Mouse (Mus musculus) heart, embryonic 13.5 days (tissue): Measurements from ENCODE around the gene Wnk4. TPM values are rescaled to one million over a fixed set of nuclear protein-coding genes. Genes with fewer than 3 reads are reported as not detected.
A peak's percentile ranks its signal among the peaks of the same experiment; 100 is the strongest.

ENCODE experiments used
- ATAC-seq: fragments of 200-750 bp; cut with Nextera tagmentation; 2 replicates; pipeline ENCODE4 v1.8.0; 2017; ENCODE audit warnings: moderate TSS enrichment; ENCODE audit not compliant: insufficient number of reproducible peaks, low FRiP score, low TSS enrichment; ENCODE audit errors: extremely low read depth
- H3K27ac ChIP-seq: fragments of 300-500 bp; sonication (generic); replicated peaks from 2 replicates; pipeline ENCODE4 v1.5.1; 2015; ENCODE audit warnings: moderate library complexity, mild to moderate bottlenecking, inconsistent platforms
- H3K27me3 ChIP-seq: fragments of 300-500 bp; sonication (generic); replicated peaks from 2 replicates; pipeline ENCODE4 v1.6.1; 2015; ENCODE audit warnings: mild to moderate bottlenecking, inconsistent platforms
- H3K36me3 ChIP-seq: fragments of 300-500 bp; sonication (generic); 2 replicates; pipeline ENCODE4 v1.6.1; 2015; ENCODE audit warnings: mild to moderate bottlenecking, inconsistent platforms
- H3K4me1 ChIP-seq: fragments of 300-500 bp; sonication (generic); 2 replicates; pipeline ENCODE4 v1.6.1; 2015; ENCODE audit warnings: inconsistent platforms
- H3K4me2 ChIP-seq: fragments of 300-500 bp; sonication (generic); 2 replicates; pipeline ENCODE4 v1.6.1; 2015; ENCODE audit warnings: inconsistent platforms, mild to moderate bottlenecking, moderate library complexity
- H3K4me3 ChIP-seq: fragments of 300-500 bp; sonication (generic); 2 replicates; pipeline ENCODE4 v1.5.1; 2015; ENCODE audit warnings: moderate library complexity, mild to moderate bottlenecking, inconsistent platforms
- H3K9ac ChIP-seq: fragments of 300-500 bp; sonication (generic); 2 replicates; pipeline ENCODE4 v1.6.1; 2015; ENCODE audit warnings: inconsistent platforms, mild to moderate bottlenecking, moderate library complexity
- H3K9me3 ChIP-seq: fragments of 300-500 bp; sonication (generic); 2 replicates; pipeline ENCODE4 v1.6.1; 2016; ENCODE audit warnings: inconsistent platforms
- WGBS: fragments of 180-500 bp; shearing (Covaris S2); methylation state at CpG from one replicate; pipeline ENCODE4 v1.1.7; 2015; ENCODE audit warnings: mixed read lengths; 5-methylcytosine and 5-hydroxymethylcytosine counted together
- polyA plus RNA-seq: library from polyadenylated mRNA; unstranded; fragments of >200 nt; fragmentation: Nextera tagmentation; extraction: Ambion mirVana; gene quantifications from 2 replicates; pipeline ENCODE4 v1.2.1, GENCODE M21; 2015

Gene Wnk4
- polyA plus RNA-seq, 1 experiment from 2014 or later = 8.0 TPM

DNA sequence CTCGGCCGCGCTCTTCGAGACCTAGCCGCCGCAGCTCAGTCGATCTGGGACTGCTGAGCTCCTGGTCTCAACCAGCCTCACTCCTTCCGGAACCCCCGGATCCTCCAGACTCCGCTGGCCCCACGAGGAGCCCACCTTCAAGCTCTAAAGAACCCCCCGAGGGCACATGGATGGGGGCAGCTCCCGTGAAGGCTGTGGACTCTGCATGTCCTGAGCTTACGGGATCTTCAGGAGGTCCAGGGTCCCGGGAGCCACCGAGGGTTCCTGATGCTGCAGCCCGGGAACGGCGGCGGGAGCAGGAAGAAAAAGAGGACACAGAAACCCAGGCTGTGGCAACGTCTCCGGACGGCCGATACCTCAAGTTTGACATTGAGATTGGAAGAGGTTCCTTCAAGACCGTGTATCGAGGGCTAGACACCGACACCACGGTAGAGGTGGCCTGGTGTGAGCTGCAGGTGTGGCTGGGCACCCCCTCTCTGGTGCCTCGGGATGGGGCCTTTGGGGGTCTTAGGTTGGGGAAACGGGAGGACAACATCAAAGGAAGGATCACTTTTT lies 536 bp downstream of the Wnk4 start:
- Histone ChIP-seq H3K4me2 (peak overlapping the region; percentile 99), H3K9me3 (no peaks in the 10 kb centered on the region), H3K4me1 (peaks cover 87% of the 10 kb centered on the region), H3K27me3 (peaks cover 39% of the 10 kb centered on the region), H3K4me3 (peak overlapping the region; percentile 75), H3K36me3 (peaks cover 18% of the 10 kb centered on the region), H3K27ac (peak overlapping the region; percentile 90), H3K9ac (peak overlapping the region; percentile 88)
- under 1% methylated on average over 30 of the region's 30 CpGs for WGBS
- ATAC-seq = no peak

DNA sequence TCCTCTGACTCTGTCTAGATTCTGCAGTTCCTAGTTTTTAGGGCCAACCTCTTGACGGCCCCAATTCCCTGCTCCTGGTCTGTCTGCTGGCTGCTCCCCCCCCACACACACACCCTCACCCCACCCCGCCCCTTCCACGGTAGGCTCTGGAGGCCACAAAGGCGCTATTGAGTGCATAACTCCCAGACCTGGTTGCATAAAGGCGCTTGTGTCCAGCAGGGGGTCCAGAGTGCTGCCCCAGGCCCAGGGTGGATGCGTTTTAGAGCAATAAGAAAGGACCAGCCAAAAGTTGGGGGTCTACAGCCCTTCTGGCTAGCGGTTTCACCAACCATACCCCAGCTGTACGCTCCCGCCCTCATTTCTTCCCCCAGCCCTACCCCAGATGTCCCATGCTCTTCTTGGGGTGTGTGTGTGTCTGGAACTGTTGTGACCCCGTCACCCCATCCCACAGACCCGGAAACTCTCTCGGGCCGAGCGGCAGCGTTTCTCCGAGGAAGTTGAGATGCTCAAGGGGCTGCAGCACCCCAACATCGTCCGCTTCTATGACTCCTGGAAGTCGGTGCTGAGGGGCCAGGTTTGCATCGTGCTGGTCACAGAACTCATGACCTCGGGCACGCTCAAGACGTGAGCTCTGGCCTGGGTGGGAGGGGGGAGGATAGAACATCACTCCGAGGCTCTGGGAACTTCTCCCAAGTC lies 2.1 kb downstream of the Wnk4 start:
- peaks cover 53% of the 10 kb centered on the region for H3K27me3 ChIP-seq
- H3K9me3 ChIP-seq = no peaks in the 10 kb centered on the region
- H3K27ac ChIP-seq = no peak overlapping the region
- H3K4me2 ChIP-seq = peak overlapping the region; percentile 99
- 3% methylated on average over 24 of the region's 24 CpGs for WGBS
- H3K4me3 ChIP-seq = peak overlapping the region; percentile 75
- no peak for ATAC-seq
- peak overlapping the region; percentile 88 for H3K9ac ChIP-seq
- H3K4me1 ChIP-seq = peaks cover 77% of the 10 kb centered on the region
- peaks cover 18% of the 10 kb centered on the region for H3K36me3 ChIP-seq

DNA sequence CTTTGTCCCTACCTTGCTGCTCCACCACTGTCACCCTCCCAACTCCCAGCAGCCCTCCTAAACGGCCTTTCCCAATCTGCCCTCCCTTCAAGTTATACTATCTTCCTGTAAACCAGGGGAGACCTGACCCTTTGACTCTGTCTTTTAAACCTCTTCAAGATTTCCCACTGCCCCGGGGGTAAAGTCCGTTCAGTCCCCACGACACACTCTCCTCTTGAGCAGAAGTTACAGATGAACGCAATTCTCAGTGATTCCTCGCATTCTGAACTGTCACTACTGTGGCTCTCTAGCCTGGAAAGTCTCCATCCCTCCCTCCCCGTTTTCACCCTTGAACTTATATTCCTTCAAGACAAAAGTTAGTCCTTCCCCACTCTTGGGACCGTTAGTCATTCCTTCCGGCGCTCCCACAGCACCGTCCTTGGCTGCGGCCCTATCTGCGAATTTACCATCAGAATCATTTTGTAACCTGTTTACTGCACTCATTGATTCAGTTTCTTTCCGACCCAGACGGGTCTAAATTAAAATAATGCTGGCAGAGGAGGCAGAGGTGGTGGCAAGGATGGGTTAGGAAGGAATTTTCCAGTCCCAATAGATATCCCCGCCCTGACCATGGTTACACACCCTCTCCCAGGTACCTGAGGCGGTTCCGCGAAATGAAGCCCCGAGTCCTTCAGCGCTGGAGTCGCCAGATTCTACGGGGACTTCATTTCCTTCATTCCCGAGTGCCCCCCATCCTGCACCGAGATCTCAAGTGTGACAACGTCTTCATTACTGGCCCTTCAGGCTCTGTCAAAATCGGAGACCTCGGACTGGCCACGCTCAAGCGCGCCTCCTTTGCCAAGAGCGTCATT lies 3.0 kb downstream of the Wnk4 start:
- H3K27ac ChIP-seq = no peak overlapping the region
- peak overlapping the region; percentile 75 for H3K4me3 ChIP-seq
- H3K36me3 ChIP-seq = peaks cover 11% of the 10 kb centered on the region; the same call in 1 of the 2 replicates
- peak overlapping the region; percentile 54 for H3K9ac ChIP-seq
- H3K27me3 ChIP-seq = peaks cover 58% of the 10 kb centered on the region
- peak overlapping the region; percentile 99 for H3K4me2 ChIP-seq
- WGBS = 10% methylated on average over 32 of the region's 32 CpGs
- no peak for ATAC-seq
- H3K4me1 ChIP-seq = peaks cover 68% of the 10 kb centered on the region
- H3K9me3 ChIP-seq = no peaks in the 10 kb centered on the region

DNA sequence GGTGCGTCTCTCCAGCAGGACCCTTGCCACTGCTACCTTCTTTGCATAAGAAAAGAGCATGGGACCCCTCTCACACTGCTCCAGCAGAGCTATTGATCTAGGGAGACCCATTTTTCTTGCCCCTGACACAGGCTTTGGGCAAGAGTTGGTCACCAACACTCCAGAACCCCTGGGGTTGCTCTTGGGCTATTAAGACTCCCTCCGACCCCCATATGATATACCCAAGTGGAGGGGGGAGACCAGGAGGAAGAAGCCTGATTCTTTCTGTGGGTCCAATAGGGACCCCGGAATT lies 3.6 kb downstream of the Wnk4 start:
- H3K9ac ChIP-seq = 0 out of 2 replicates have a peak overlapping the region, but pooled peaks have one; percentile 50
- peak overlapping the region; percentile 99 for H3K4me2 ChIP-seq
- H3K27ac ChIP-seq = no peak overlapping the region
- H3K4me3 ChIP-seq = peak overlapping the region; percentile 75
- peaks cover 7% of the 10 kb centered on the region; the same call in 1 of the 2 replicates for H3K36me3 ChIP-seq
- H3K27me3 ChIP-seq = peaks cover 62% of the 10 kb centered on the region
- no peak for ATAC-seq
- H3K9me3 ChIP-seq = no peaks in the 10 kb centered on the region
- H3K4me1 ChIP-seq = peaks cover 62% of the 10 kb centered on the region
- WGBS = 26% methylated on average over 3 of the region's 3 CpGs

DNA sequence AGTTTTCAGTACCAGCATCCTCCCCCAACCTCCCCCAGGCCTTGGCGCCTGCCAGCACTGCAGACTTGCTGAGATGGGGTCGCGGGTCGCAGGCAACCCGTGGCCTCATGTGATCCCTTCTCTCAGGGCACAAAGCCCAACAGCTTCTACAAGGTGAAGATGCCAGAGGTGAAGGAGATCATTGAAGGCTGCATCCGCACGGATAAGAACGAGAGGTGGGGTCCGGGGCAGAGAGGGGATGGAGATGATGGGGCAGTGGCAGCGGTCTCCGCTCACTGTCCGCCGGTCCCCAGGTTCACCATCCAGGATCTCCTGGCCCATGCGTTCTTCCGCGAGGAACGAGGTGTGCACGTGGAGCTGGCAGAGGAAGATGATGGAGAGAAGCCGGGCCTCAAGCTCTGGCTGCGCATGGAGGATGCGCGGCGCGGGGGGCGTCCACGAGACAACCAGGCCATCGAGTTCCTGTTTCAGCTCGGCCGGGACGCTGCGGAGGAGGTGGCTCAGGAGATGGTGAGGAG lies 4.6 kb downstream of the Wnk4 start:
- Histone ChIP-seq H3K27ac (no peak overlapping the region), H3K9me3 (no peaks in the 10 kb centered on the region), H3K9ac (peak overlapping the region; percentile 34), H3K4me2 (peak overlapping the region; percentile 60), H3K27me3 (peaks cover 62% of the 10 kb centered on the region), H3K4me3 (peak overlapping the region; percentile 36), H3K4me1 (peaks cover 60% of the 10 kb centered on the region), H3K36me3 (peaks cover 5% of the 10 kb centered on the region; the same call in 1 of the 2 replicates)
- ATAC-seq = no peak
- 7% methylated on average over 31 of the region's 31 CpGs for WGBS

DNA sequence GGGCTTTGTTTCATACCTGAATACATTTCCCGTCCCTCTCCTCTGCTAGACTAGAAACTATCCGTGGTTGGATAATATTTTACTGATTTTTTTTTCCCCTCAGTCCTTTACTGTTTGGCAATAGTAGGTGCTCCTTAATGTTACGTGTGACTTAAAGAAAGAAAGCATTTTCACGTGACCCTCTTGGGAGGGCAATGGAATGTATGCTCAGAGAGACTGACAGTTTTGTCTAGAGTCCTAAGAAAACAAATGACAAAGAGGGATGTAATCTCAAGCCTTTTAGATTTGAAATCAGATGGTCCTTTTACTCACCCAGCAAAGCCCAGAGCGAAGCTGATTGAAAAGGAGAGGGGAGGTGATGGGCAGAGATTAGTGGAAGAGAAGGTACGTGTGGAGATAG lies 5.5 kb downstream of the Wnk4 start:
- WGBS = 45% methylated on average over 6 of the region's 6 CpGs
- Histone ChIP-seq H3K27ac (no peak overlapping the region), H3K4me3 (no peak overlapping the region), H3K9ac (no peak overlapping the region), H3K4me1 (peaks cover 56% of the 10 kb centered on the region), H3K9me3 (no peaks in the 10 kb centered on the region), H3K4me2 (no peak overlapping the region), H3K27me3 (peaks cover 62% of the 10 kb centered on the region), H3K36me3 (peaks cover 5% of the 10 kb centered on the region; the same call in 1 of the 2 replicates)
- ATAC-seq = no peak

DNA sequence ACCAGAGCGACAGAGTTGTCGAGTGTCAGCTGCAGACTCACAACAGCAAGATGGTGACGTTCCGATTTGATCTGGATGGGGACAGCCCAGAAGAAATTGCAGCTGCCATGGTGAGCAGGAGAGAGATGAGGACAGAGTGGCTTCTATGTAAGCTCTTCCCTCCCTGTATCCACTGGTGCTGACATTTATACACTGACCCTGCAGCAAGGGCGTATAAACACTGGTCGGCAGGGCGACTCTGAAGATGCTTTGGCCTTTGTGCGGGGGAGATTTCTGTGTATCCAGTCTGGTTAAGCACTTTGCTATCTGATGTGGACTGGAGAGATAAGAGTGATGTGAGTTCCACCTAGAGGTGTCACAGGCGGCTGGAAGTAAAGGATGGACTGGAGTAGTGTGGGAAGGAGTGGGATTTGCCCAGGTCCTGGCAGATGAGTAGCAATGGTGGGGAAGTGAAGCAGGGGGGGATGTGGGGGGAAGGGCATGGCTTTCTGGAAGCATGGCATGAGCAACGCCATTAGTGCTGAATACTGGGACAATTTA lies 9.3 kb downstream of the Wnk4 start:
- ATAC-seq = no peak
- no peak overlapping the region for H3K27ac ChIP-seq
- H3K4me2 ChIP-seq = peak overlapping the region; percentile 31
- H3K9ac ChIP-seq = no peak overlapping the region
- H3K9me3 ChIP-seq = no peaks in the 10 kb centered on the region
- peaks cover 10% of the 10 kb centered on the region; the same call in 1 of the 2 replicates for H3K36me3 ChIP-seq
- H3K4me1 ChIP-seq = peaks cover 23% of the 10 kb centered on the region
- 15% methylated on average over 10 of the region's 10 CpGs for WGBS
- peaks cover 35% of the 10 kb centered on the region for H3K27me3 ChIP-seq
- H3K4me3 ChIP-seq = no peak overlapping the region

DNA sequence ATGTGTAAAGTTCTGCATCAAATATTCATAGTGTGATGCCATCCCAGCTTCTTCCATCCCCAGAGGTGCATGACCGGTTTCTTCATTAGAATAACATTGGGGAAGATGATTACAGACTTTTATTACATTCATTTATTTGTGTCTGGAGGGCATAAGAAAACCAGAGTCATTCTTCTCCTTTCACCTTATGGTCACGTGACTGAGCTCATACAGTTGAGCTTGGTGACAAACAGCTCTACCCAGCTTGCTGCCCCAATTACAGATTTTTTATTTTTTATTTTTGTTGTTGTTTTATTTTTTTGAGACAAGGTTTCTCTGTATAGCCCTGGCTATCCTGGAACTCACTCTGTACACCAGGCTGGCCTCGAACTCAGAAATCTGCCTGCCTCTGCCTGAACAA lies 12.1 kb downstream of the Wnk4 start:
- Histone ChIP-seq H3K4me3 (no peak overlapping the region), H3K9ac (no peak overlapping the region), H3K36me3 (peaks cover 22% of the 10 kb centered on the region), H3K4me1 (peaks cover 24% of the 10 kb centered on the region), H3K9me3 (no peaks in the 10 kb centered on the region), H3K4me2 (no peak overlapping the region), H3K27me3 (peaks cover 8% of the 10 kb centered on the region), H3K27ac (no peak overlapping the region)
- WGBS = 88% methylated on average over 3 of the region's 3 CpGs
- no peak for ATAC-seq

DNA sequence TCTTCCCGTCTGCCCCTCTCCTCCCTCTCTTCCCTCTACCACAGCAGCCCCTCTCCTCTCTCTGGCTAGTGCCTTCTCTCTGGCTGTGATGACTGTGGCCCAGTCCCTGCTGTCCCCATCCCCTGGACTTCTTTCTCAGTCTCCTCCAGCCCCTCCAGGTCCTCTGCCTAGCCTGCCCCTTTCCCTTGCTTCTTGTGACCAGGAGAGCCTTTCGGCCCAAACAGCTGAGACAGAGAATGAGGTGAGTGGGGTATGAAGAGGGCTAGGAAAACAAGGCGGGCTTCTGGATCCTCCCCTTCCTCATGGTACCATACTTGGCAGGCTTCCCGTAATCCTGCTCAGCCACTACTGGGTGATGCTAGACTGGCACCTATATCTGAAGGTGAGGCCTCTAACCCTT lies 14.9 kb downstream of the Wnk4 start:
- peaks cover 32% of the 10 kb centered on the region for H3K4me1 ChIP-seq
- ATAC-seq = no peak
- 0 out of 2 replicates have a peak, but pooled peaks cover under 1% of the 10 kb centered on the region for H3K27me3 ChIP-seq
- 73% methylated on average over 4 of the region's 4 CpGs for WGBS
- no peak overlapping the region for H3K9ac ChIP-seq
- H3K9me3 ChIP-seq = no peaks in the 10 kb centered on the region
- no peak overlapping the region for H3K27ac ChIP-seq
- H3K4me3 ChIP-seq = no peak overlapping the region
- no peak overlapping the region for H3K4me2 ChIP-seq
- H3K36me3 ChIP-seq = peaks cover 25% of the 10 kb centered on the region

DNA sequence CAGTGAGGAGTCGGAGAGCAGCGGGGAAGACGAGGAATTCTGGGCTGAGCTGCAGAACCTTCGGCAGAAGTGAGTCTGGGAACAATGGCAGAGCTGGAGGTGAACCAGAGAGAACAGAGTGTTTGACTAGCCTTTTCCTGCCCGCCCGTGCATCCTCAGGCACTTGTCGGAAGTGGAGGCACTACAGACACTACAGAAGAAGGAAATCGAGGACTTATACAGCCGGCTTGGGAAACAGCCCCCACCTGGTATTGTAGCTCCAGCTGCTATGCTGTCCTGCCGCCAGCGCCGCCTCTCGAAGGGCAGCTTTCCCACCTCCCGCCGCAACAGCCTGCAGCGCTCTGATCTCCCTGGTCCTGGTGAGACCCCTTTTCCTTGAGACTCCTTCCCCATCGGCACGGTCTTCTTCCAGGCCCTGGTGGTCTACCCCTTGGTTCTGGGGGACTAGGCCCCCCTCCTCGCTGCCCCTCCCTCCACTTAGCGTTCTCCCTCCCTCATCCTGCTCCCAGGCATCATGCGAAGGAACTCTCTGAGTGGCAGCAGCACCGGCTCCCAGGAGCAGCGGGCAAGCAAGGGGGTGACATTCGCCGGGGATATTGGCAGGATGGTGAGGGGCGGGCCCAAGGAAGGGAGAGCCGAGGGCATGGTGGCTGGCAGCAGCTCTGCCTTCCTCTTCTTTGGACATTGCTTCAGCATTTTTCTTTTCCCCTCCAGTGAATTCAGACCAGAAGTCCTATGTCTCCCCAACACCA lies 16.1 kb downstream of the Wnk4 start:
- Histone ChIP-seq H3K4me2 (peak overlapping the region; percentile 82), H3K9ac (peak overlapping the region; percentile 33), H3K4me3 (0 out of 2 replicates have a peak overlapping the region, but pooled peaks have one; percentile 14), H3K27ac (no peak overlapping the region), H3K36me3 (peaks cover 25% of the 10 kb centered on the region), H3K9me3 (no peaks in the 10 kb centered on the region), H3K4me1 (peaks cover 32% of the 10 kb centered on the region), H3K27me3 (peaks cover 9% of the 10 kb centered on the region; the same call in 1 of the 2 replicates)
- 30% methylated on average over 27 of the region's 27 CpGs for WGBS
- no peak for ATAC-seq
